Mouse (Mus musculus) R1 (cell line): ENCODE measurements around the gene Scfd2.

Experiments
- DNase-seq: peaks from one replicate; pipeline ENCODE4 v3.0.0-alpha.2; 2018; ENCODE audit warnings: low read depth, low spot score

Gene Scfd2

DNA sequence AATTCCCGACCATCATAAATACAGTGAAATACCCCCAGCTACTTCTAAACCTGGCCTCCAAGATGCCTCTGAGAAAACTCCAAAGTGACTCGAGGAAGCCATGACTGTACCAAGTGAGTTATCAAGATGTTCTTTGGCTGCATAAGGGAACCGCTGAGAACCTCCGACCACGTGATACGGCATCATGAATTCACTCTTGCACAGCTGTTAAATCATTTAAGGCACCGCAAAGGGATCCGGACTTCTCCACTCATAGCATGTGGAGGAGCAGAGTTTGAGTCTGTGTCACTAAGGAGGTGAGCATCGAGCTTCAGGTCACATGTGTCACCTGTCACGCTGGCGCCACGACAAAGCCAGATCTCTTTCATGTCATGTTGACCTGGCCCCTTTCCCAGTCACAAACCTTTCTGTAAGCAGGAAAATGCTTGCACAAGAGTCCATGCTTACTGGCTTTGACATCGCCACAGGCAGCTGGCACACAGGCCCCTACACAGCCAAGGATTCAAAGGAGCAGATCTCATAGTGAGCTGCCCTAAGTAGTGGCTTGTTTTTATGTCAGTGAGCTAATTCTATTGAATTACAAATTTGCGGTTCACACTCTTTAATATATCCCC lies 287.0 kb downstream of the Scfd2 start:
- DNase-seq = no peak

DNA sequence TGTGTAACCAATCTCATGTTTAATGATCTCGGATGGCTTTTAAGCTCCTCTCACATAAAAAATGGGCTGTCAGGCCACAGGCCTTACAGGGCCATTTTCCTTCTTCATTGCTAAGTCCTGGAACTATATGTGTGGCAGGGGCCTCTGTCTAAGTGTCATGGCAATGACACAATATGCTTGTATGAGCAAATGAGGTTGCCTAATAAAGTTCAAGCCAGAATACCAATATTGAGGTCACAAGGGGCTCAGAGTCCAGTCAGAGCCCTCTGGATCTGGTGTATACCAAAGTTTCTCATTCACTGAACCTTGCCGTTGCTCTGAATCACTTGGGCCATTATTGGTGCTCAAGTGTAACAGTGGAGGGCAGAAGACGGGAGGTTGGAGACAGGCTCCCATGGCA lies 288.9 kb downstream of the Scfd2 start:
- DNase-seq = no peak

DNA sequence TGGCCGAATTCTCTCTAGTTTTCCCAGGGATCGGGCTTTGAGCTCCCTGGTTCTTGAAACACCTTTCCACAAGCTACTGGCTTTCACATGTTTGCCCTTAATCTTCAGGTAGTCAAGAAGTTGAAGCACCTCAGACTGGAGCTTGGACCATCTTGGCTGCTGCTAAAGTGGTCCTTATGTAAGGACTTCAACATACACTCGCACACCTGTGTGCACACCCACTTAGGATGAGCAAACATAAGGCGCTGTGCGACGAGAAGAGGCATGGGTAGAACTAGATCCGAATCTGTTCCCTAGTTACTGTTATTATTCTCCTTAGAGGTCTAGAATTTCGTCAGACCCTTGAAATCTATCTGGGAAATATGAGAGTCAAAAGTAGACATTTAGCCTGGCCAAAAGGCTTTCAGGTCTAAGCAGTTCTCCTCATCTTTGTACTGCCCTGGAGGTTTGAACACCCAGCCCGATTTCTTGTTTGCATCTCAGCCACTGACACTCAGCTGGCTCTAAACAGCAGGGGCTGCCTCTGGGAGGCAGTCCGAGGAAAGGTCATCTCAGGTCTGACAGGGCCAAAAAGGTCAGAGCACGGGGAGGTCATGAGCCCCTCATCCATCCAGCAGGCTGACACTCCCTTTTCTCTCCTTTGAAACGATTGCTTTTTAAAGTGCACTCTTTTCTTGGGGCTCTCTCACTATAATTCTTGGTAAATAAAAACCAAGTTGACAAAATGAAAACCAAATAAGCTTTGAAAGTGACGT lies 290.5 kb downstream of the Scfd2 start:
- no peak for DNase-seq

DNA sequence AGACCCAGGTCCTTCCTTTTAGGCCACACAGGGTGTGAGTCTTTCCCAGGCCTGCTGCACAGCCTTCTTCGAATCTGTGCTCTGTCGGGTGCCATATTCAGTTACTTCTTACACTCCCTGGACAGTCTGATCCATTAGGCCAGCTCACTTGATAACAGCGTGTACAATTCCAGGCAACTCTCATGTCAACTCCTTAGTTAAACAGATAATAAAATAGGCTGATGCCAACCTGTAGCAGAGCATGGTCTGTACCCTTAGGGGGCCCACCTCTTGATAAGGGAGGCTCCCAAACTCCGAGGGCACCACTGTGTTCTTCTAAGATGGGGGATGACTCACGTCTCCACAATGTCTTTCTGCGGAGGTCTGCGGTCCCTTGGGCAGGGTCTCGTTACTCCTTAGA lies 291.3 kb downstream of the Scfd2 start:
- DNase-seq = no peak

DNA sequence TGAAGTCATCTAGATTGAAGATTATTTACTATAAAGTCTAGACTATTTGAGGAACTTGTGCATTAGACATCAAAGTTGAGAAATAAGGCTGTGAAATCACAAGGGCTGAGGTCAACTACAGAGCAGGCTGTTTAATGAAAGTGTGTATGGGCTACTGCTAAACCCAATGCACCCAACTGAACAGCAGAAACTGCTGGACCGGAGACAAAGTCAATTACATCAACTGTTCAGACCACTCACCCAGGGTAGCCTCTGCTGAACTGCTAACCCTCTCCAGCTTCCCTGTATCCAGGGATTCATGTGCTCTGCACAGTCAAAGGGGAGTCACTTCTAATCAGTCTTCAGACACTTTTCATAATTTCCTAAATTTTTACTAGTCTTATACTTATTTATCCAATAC lies 292.2 kb downstream of the Scfd2 start:
- DNase-seq = no peak

DNA sequence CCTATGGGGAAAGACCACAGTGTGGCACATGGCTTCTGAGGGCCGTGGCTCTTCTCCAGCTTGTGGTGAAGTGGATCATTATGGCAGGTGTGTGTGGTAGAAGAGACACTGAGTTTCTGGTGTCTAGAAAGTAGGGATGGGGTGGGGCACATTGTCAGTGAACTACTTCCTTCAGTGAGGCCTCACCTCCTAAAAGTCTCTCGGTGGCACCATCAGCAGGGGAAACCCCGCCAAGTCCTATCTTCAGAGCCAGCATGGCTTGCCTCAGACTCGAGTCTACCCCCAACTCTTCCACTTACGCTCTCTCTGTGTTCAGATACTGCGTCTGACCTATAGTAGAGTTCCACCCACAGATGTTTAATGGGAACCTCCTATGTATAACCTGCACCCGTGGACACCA lies 297.8 kb downstream of the Scfd2 start:
- DNase-seq = no peak

DNA sequence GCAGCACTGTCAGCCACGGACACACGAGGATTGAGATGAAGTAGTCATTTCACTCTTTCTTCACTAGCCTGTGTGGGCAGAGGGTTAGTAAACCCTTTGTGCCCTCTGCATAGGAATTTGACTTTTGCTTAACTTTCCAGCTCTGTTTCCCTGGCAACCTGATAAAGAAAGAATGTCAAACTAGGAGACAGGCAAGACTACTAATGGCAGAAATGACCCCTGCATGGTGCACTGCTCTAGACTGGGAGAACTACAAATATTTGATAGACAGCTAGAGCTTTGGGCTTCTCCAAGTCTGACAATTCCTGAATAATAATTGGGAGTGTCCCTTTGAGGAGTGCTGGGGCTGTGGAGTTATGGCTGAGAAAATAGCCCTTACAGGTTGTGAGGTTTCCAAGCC lies 301.0 kb downstream of the Scfd2 start:
- DNase-seq = peak; percentile 23

DNA sequence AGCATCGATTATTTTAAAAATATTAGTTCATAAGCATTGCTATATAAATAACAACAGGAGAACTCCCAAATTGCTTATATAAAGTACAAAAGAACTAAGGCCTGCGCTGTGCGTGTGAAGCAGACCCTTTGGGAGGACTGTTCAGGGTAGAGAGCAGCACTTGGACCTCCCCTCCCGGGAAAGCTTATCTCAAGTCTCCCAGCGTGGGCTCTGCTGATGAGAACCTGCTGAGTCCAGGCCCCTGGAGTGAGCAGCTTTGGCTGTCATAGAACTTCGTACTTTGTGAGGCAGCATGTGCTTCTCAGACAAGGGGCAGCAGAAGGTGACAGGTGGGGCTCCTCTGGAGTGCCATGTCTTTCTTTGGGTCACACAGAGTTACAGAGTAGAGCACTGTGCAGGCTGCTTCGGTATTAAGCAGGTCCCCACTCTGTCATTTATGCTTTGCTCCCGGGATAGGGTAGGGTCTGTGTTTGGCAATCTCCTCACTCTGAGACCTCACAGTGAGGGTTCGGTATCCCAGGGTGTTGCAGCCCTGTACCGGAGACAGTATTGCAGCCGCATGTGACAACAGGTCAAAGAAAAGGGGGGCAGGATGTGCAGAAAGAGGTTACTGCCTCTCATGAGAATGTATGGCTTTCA lies 301.7 kb downstream of the Scfd2 start:
- DNase-seq = no peak

DNA sequence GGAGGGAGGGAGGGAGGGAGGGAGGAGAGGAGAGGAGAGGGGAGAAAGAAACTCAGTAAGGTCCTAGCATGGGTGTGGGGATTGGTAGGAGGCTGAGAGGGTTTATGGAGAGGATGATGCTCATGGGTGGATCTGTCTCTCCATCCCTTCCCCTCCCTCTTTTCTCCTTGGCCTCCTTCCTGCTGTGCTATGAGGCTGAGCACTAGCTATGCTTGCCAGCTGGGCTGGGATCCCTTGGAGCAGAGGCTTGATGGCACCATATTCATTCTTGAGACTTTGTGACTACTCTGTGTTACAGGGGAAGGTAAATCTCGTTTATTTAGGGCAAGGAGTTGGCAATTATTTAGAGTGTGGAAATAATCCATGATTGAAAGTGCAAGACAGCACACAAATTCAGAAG lies 302.6 kb downstream of the Scfd2 start:
- no peak for DNase-seq

DNA sequence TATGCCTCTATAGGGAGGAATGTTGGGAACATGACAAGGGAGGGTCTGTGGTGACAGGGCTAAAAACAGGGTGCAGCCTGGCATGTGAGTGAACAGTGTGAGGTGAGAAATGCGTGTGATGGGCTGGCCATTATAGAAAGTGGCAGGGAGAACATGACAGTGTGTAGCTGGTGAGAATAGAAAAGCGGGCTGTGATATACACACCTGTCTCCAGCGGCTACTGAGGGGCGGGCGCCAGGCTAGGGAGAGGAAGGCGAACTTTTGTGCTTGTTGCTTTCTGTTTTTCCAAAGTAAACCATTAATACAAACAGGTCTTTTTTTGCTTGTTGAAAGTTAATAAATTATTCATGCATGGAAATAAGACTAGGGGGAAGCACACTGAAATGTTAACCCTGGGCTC lies 304.2 kb downstream of the Scfd2 start:
- DNase-seq = no peak

DNA sequence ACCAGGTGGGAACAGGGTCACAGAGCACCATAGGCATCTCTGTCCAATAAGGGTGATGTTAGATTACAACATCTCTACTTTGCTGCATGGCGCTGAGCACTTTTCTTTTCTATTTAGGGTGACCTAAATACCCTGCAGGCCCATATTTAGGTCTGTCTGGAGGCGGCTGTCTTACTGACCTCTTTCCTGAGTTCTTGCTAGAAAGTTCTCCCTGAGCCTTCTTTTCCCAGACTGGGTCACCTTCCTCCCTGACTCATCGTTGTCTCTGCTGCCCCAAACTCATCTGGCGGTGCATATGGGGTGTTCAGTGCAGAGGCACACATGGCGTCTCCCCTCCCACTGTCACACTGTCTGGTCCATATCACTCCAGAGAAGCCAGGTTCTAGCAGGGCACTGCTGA lies 305.4 kb downstream of the Scfd2 start:
- no peak for DNase-seq

DNA sequence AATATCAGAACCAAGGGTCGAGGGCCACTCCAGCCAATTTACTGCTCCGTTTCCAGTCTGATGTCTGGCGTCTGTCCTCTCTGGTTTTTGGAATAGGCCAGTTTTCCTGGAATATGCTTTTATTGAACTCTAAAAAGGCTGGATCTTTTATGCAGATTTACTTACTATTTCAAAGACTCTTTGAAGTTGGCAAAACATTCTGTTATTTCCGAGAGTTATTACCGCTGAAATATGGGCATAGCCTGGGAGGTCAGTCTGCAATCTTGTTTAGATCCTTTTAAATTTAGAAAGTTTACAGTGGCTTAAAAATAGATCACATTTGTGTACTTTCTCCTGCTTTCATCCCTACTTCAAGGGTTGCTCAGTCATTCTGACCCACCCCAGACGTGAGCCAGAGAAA lies 307.1 kb downstream of the Scfd2 start:
- no peak for DNase-seq

DNA sequence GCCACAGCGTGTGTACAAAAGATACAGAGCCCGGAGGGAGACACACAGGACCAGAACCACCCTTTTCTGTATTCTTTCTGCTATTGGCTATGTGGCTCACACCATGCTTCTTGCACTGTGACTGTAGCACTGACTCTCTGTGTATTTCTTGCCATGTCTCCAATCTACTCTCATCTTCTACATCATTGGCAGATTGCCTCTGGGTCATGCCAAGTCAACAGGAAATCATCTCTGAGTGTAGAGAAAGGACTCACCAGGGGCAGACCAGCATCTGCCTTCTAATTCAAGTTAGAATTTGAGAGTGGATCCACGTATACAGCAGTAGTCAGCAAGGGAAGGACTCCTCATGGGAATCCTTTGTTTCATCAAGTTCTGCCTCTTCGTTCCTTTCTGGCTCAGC lies 308.9 kb downstream of the Scfd2 start:
- no peak for DNase-seq

DNA sequence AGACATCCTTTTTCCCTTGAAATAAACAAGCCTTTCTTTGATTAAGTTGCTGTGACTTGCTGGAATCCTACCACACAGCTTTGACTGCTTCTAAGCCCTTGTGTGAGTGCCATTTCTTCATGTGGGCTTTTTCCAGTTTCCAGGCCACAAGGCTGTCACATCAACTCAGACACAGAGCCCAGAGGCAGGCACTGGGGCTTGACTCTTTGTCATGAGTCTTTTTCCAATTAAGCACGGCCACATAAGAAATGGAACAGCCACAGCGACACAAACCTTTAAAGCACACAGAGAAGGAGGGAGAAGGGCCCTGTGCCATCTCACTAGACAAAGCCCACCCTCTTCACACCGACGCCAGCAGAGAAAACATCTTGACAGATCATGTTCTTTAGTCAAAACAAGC lies 313.0 kb downstream of the Scfd2 start:
- no peak for DNase-seq

DNA sequence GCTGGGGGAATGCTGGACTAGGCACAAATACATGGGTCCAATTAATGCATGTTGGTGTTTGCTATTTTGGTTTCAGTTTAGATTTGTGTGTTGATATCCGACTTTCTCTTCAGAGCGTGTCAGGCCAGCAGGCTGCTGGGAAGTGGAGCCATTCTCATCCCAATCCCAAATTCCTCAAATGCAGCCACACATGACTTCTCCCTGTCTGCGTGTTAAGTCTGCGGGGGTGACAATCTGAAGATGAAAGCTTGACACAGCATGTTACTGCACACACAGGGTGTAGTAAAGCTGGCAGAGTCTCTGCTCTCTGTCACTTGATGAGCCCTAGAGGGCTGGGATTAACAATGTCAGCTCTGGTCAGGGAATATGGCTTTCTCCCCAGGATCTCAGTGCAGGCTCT lies 316.4 kb downstream of the Scfd2 start:
- DNase-seq = no peak

DNA sequence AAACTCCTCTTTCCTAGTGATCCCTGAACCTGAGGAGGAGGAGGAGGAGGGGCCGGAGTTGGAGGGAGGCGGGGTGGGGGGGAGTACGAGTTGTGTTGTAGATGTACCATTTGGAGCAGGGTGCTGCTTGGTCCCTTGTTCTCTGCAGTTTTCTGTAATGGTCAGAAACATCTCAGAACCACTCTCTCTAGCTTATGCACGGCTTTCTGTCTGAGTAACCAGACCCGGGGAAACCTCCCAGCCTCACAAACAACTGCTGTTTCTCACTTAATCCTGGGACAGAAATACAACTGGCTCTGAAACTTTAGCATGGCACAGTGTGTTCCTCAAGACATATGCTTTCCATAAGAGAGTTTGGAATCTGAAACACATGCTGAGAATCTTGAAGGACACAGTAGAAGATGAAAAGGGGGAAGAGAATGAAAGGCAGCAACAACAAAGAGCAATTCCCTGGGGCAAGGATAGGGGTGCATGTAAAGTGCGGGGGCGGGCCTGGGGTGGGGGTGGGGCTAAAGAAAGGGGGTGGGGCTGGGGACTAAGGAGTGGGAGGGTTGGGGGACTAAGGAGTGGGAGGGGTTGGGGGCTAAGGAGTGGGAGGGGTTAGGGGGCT lies 317.0 kb downstream of the Scfd2 start:
- DNase-seq = peak; percentile 29

DNA sequence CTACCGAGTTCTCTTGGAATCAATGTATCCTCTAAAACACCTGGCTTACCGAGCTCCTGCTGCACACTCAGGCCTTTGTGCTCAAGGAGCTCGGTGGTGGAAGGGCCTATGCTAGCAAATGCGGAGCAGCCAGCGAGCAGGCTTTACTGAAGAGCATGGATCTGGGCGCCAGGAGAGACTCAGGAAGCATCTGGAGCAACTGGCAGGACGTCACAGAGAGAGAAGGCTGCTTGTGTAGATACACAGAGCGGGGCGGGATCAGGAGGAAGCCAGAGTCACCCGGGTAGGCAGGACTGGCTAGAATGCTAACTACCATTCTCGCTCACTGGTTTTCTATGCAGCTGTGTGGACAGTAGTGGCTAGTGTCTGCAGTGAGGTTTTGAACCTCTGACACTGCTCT lies 320.2 kb downstream of the Scfd2 start:
- no peak for DNase-seq

DNA sequence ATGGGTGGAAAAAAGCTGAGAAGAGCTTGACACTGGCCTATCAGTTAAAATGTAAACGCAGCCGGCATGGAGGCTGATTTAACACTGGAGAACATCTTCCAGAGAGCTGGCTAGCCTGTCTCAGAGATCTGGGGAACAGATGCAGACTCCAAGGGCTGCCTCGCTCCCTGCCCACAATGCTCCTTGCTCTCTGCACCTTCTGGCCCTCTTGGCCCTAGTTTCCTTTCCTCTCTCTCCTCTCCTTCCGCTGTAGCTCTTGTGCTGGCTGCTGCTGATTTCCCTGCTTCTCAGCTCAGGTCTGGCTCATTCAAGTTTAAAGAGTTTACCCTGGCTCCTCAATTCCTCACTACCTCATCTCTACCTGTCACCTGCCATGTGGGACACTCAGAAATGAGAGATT lies 321.9 kb downstream of the Scfd2 start:
- DNase-seq = no peak

DNA sequence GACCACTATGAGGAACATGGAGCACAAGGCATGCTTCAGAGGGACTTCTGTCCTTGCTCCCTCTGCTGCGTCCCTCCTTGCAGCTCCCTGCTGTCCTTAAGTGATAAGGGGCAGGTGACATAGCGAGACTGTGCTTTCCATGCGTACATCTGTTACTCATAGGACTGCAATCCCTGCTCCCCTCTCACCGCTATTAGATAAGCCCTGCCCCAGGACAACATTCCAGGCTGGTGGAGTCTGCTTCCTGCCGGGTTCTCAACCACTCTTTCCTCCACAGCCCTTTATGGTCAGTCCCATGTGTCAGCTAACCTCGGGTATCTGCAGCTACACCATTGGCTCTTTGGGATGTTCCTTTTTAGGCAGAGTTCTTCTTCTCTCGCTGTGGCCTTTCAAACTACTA lies 323.1 kb downstream of the Scfd2 start:
- no peak for DNase-seq

DNA sequence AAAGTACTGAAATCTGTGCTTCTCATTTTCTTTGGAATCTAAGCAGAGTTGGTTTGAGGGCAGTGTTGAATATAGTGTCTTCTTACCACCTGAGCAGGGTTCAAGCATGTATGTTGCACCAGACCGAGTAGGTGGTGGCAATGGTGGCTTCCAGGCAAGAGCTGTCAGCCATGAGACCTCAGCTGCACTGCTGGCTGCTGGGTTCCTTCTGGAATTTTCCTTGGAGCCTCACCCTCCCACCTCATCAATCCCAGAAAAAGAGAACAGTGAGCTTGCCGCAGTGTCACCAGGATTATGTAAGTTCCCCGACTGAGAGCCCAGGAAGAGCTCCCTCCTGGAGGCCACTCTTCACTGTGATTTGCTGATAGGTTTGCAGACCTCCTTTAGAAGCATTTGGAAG lies 324.4 kb downstream of the Scfd2 start:
- DNase-seq = no peak

DNA sequence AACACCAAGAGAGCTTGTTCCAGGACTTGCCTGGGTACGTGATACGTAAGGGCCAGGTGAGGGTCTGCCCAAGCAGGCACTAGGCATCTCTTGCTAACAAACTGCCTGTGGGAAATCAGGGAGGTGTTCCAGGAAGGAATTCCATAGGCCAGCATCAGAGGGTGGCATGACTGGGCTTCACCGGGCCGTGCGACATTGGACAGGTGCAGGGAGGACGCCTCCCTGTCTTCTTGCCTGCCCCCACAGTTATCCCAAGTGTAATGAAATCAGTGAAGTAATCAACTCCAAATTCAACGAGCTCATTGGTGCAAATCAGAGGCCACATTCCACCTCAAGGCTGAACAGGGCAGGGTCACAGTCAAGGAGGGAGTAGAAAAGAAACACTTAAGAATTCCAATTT lies 324.9 kb downstream of the Scfd2 start:
- no peak for DNase-seq

DNA sequence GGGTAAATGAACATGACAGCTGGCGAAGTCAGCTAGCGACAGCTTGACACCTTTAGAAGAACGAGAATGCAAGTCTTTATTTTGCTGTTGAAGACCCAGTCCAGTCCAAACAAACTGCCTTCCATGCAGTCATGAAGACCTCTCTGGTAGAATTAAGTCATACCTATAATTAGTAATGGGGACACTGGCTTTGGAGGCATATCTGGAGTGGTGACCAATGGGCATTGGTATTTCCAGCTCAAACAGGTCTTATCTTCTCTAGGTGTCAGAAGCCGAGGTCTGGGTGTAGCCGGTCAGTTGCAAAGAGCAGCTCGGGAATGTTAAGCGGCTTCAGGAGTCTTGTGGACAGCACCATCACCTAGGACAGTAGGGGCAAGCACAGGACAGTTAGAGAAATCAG lies 325.5 kb downstream of the Scfd2 start:
- DNase-seq = no peak

DNA sequence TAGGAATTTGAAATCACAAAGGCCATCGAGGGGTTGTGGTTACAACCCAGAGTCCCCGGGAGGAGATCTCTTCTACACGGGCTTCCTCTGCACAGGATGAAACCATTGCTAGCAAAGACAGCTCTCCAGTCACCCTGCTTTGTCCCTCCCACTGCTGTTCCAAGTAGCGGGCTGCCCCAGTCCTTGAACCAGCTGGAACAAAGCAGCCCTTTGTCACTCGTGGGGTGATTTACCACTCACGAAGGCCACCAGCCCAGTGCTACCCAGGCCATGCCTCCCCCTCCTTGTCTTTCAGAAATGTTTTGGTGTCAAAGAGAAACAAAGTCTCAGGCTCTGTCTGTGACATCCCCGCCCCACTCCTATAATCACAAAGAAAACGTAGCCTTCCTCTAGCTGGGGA lies 326.1 kb downstream of the Scfd2 start:
- DNase-seq = no peak
